Mouse (Mus musculus) CH12.LX (cell line): ENCODE data around the gene Txnip.

Source experiments
- CHD2 ChIP-seq: IDR thresholded peaks from 2 replicates; pipeline ENCODE4 v1.6.1; 2011; ENCODE audit warnings: low read length, improper control_type of control experiment
- CTCF ChIP-seq, 2 experiments: IDR thresholded peaks in 1 of 2; conservative IDR thresholded peaks in 1 of 2; 2 replicates each; pipeline ENCODE4 v1.5.1; 2011 to 2012; ENCODE audit warnings: low read depth in 2 of 2, low read length in 2 of 2, improper control_type of control experiment in 1 of 2, inconsistent platforms in 1 of 2, mild to moderate bottlenecking in 1 of 2, moderate library complexity in 1 of 2
- MAX ChIP-seq: IDR thresholded peaks from 2 replicates; pipeline ENCODE4 v1.6.1; 2011; ENCODE audit warnings: low read length, improper control_type of control experiment

DNA sequence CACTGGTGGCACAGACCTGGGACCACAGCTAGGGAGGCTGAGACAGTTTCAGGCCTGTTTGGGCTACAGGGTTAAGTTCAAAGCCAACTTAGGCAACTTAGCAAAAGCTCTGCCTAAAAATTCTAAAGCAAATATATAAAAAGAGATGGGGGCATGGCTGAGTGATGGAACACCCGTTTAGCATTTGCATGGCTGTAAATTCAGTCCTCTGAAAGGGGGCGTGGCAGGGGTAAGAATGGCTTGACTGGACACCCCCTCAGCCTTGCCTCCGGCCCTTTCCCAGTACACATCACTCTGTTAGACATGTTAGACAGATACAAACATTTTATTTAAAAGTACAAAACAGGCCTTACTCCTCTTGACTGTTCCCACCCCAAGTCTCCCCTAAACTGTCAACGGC is 19.8 kb downstream of the Txnip start:
- no peak for TF ChIP-seq CTCF (conservative IDR thresholded peaks at IDR 0.05 in 1 of 2, IDR thresholded peaks at IDR 0.05 in 1 of 2; ENCODE audit: low read depth in 2 of 2, low read length in 2 of 2)
- no peak for TF ChIP-seq MAX
- no peak for TF ChIP-seq CHD2
